Mouse (Mus musculus): ENCODE measurements at regions not wholly inside any gene's neighbourhood (a gene's known extent, or its start where the extent isn't known, plus 50 kb on each side); places are given as distances from the start of the nearest gene placed in this dataset.

GRCm38 (mm10) chr8:8562268-8562667, 98.8 kb downstream of the Efnb2 start:
- H3K4me1 ChIP-seq (ENCODE audit: control insufficient read depth, insufficient read depth, low read length), result no peaks in the 10 kb centered on the region
- WGBS, result 74% methylated on average over 7 of the region's 7 CpGs

GRCm38 (mm10) chr8:8558050-8558449, 103.0 kb downstream of the Efnb2 start:
- Histone ChIP-seq H3K4me3 (replicated peaks; ENCODE audit: low read depth, low read length) (no peak overlapping the region), H3K4me1 (ENCODE audit: control insufficient read depth, insufficient read depth, low read length) (no peaks in the 10 kb centered on the region), H3K27me3 (ENCODE audit: control insufficient read depth, insufficient read depth, low read length) (no peaks in the 10 kb centered on the region), H3K36me3 (ENCODE audit: control insufficient read depth, insufficient read depth, low read length) (no peaks in the 10 kb centered on the region), H3K27ac (replicated peaks; ENCODE audit: low read depth, low read length) (no peak overlapping the region), H3K9me3 (ENCODE audit: control insufficient read depth, low read length) (no peaks in the 10 kb centered on the region), H3K4me2 (ENCODE audit: low read length) (no peak overlapping the region), H3K9ac (replicated peaks; ENCODE audit: low read length) (no peak overlapping the region)
- no peak for ATAC-seq (ENCODE audit: low FRiP score, low TSS enrichment)
- no peak for DNase-seq
- 91% methylated on average over 7 of the region's 7 CpGs for WGBS

More at GRCm38 (mm10) chr8:8562268-8562667, 98.8 kb downstream of the Efnb2 start:
- Histone ChIP-seq H3K9ac (replicated peaks; ENCODE audit: low read length) (no peak overlapping the region), H3K27ac (replicated peaks; ENCODE audit: low read depth, low read length) (no peak overlapping the region), H3K4me3 (replicated peaks; ENCODE audit: low read depth, low read length) (no peak overlapping the region), H3K27me3 (ENCODE audit: control insufficient read depth, insufficient read depth, low read length) (peaks cover under 1% of the 10 kb centered on the region; the same call in 1 of the 2 replicates), H3K9me3 (ENCODE audit: control insufficient read depth, low read length) (no peaks in the 10 kb centered on the region), H3K4me2 (ENCODE audit: low read length) (no peak overlapping the region), H3K36me3 (ENCODE audit: control insufficient read depth, insufficient read depth, low read length) (no peaks in the 10 kb centered on the region)
- DNase-seq, result no peak
- no peak for ATAC-seq (ENCODE audit: low FRiP score, low TSS enrichment)

- H3K27ac ChIP-seq (replicated peaks; ENCODE audit: low read depth, low read length), result no peak overlapping the region
- H3K4me1 ChIP-seq (ENCODE audit: control insufficient read depth, insufficient read depth, low read length), result no peaks in the 10 kb centered on the region
- H3K9ac ChIP-seq (replicated peaks; ENCODE audit: low read length), result no peak overlapping the region
- no peaks in the 10 kb centered on the region for H3K36me3 ChIP-seq (ENCODE audit: control insufficient read depth, insufficient read depth, low read length)
- DNase-seq (no peak), ATAC-seq (ENCODE audit: low FRiP score, low TSS enrichment) (no peak)
- H3K27me3 ChIP-seq (ENCODE audit: control insufficient read depth, insufficient read depth, low read length), result no peaks in the 10 kb centered on the region
- no peaks in the 10 kb centered on the region for H3K9me3 ChIP-seq (ENCODE audit: control insufficient read depth, low read length)
- no peak overlapping the region for H3K4me3 ChIP-seq (replicated peaks; ENCODE audit: low read depth, low read length)
- H3K4me2 ChIP-seq (ENCODE audit: low read length), result no peak overlapping the region
- WGBS, result 92% methylated on average over 10 of the region's 10 CpGs
Measured at GRCm38 (mm10) chr8:8556152-8556551, 104.9 kb downstream of the Efnb2 start.

GRCm38 (mm10) chr8:8554691-8555090, 106.4 kb downstream of the Efnb2 start:
- Histone ChIP-seq H3K9ac (replicated peaks; ENCODE audit: low read length) (no peak overlapping the region), H3K4me3 (replicated peaks; ENCODE audit: low read depth, low read length) (no peak overlapping the region)

GRCm38 (mm10) chr8:8552779-8553178, 108.3 kb downstream of the Efnb2 start:
- no peak overlapping the region for H3K4me3 ChIP-seq (replicated peaks; ENCODE audit: low read depth, low read length)
- WGBS, result 60% methylated on average over 1 of the region's 1 CpGs
- 0 out of 2 replicates have a peak, but pooled peaks cover 9% of the 10 kb centered on the region for H3K9me3 ChIP-seq (ENCODE audit: control insufficient read depth, low read length)
- no peaks in the 10 kb centered on the region for H3K4me1 ChIP-seq (ENCODE audit: control insufficient read depth, insufficient read depth, low read length)
- no peak for ATAC-seq (ENCODE audit: low FRiP score, low TSS enrichment)
- no peak overlapping the region for H3K4me2 ChIP-seq (ENCODE audit: low read length)
- H3K9ac ChIP-seq (replicated peaks; ENCODE audit: low read length), result no peak overlapping the region
- H3K36me3 ChIP-seq (ENCODE audit: control insufficient read depth, insufficient read depth, low read length), result no peaks in the 10 kb centered on the region
- no peak overlapping the region for H3K27ac ChIP-seq (replicated peaks; ENCODE audit: low read depth, low read length)
- DNase-seq, result no peak
- H3K27me3 ChIP-seq (ENCODE audit: control insufficient read depth, insufficient read depth, low read length), result no peaks in the 10 kb centered on the region

More at GRCm38 (mm10) chr8:8554691-8555090, 106.4 kb downstream of the Efnb2 start:
- H3K36me3 ChIP-seq (ENCODE audit: control insufficient read depth, insufficient read depth, low read length), result no peaks in the 10 kb centered on the region
- no peaks in the 10 kb centered on the region for H3K4me1 ChIP-seq (ENCODE audit: control insufficient read depth, insufficient read depth, low read length)
- ATAC-seq (ENCODE audit: low FRiP score, low TSS enrichment), result no peak
- 92% methylated on average over 5 of the region's 5 CpGs for WGBS
- 0 out of 2 replicates have a peak, but pooled peaks cover 7% of the 10 kb centered on the region for H3K9me3 ChIP-seq (ENCODE audit: control insufficient read depth, low read length)
- no peak overlapping the region for H3K4me2 ChIP-seq (ENCODE audit: low read length)
- H3K27ac ChIP-seq (replicated peaks; ENCODE audit: low read depth, low read length), result no peak overlapping the region
- DNase-seq, result no peak
- no peaks in the 10 kb centered on the region for H3K27me3 ChIP-seq (ENCODE audit: control insufficient read depth, insufficient read depth, low read length)

GRCm38 (mm10) chr8:8536626-8537025, 124.4 kb downstream of the Efnb2 start:
- Histone ChIP-seq H3K9ac (replicated peaks; ENCODE audit: low read length) (no peak overlapping the region), H3K9me3 (ENCODE audit: control insufficient read depth, low read length) (no peaks in the 10 kb centered on the region), H3K4me1 (ENCODE audit: control insufficient read depth, insufficient read depth, low read length) (no peaks in the 10 kb centered on the region), H3K4me3 (replicated peaks; ENCODE audit: low read depth, low read length) (no peak overlapping the region), H3K27me3 (ENCODE audit: control insufficient read depth, insufficient read depth, low read length) (no peaks in the 10 kb centered on the region), H3K36me3 (ENCODE audit: control insufficient read depth, insufficient read depth, low read length) (no peaks in the 10 kb centered on the region), H3K27ac (replicated peaks; ENCODE audit: low read depth, low read length) (no peak overlapping the region), H3K4me2 (ENCODE audit: low read length) (no peak overlapping the region)
- 54% methylated on average over 5 of the region's 5 CpGs for WGBS
- DNase-seq (no peak), ATAC-seq (ENCODE audit: low FRiP score, low TSS enrichment) (no peak)

GRCm38 (mm10) chr8:8534787-8535186, 126.3 kb downstream of the Efnb2 start:
- no peak overlapping the region for H3K4me2 ChIP-seq (ENCODE audit: low read length)
- no peak overlapping the region for H3K27ac ChIP-seq (replicated peaks; ENCODE audit: low read depth, low read length)
- H3K4me1 ChIP-seq (ENCODE audit: control insufficient read depth, insufficient read depth, low read length), result no peaks in the 10 kb centered on the region
- H3K27me3 ChIP-seq (ENCODE audit: control insufficient read depth, insufficient read depth, low read length), result no peaks in the 10 kb centered on the region
- ATAC-seq (ENCODE audit: low FRiP score, low TSS enrichment) (no peak), DNase-seq (no peak)
- WGBS, result 37% methylated on average over 6 of the region's 6 CpGs
- H3K36me3 ChIP-seq (ENCODE audit: control insufficient read depth, insufficient read depth, low read length), result no peaks in the 10 kb centered on the region
- H3K4me3 ChIP-seq (replicated peaks; ENCODE audit: low read depth, low read length), result no peak overlapping the region
- no peak overlapping the region for H3K9ac ChIP-seq (replicated peaks; ENCODE audit: low read length)
- H3K9me3 ChIP-seq (ENCODE audit: control insufficient read depth, low read length), result no peaks in the 10 kb centered on the region

- H3K9ac ChIP-seq (replicated peaks; ENCODE audit: low read length), result no peak overlapping the region
- WGBS, result 83% methylated on average over 5 of the region's 5 CpGs
- no peak overlapping the region for H3K27ac ChIP-seq (replicated peaks; ENCODE audit: low read depth, low read length)
- DNase-seq (no peak), ATAC-seq (ENCODE audit: low FRiP score, low TSS enrichment) (no peak)
- no peaks in the 10 kb centered on the region for H3K4me1 ChIP-seq (ENCODE audit: control insufficient read depth, insufficient read depth, low read length)
- no peak overlapping the region for H3K4me3 ChIP-seq (replicated peaks; ENCODE audit: low read depth, low read length)
- no peak overlapping the region for H3K4me2 ChIP-seq (ENCODE audit: low read length)
- H3K9me3 ChIP-seq (ENCODE audit: control insufficient read depth, low read length), result no peaks in the 10 kb centered on the region
- no peaks in the 10 kb centered on the region for H3K36me3 ChIP-seq (ENCODE audit: control insufficient read depth, insufficient read depth, low read length)
- H3K27me3 ChIP-seq (ENCODE audit: control insufficient read depth, insufficient read depth, low read length), result no peaks in the 10 kb centered on the region
Measured at GRCm38 (mm10) chr8:8532907-8533306, 128.1 kb downstream of the Efnb2 start.

- no peaks in the 10 kb centered on the region for H3K27me3 ChIP-seq (ENCODE audit: control insufficient read depth, insufficient read depth, low read length)
- no peak overlapping the region for H3K9ac ChIP-seq (replicated peaks; ENCODE audit: low read length)
- WGBS, result 74% methylated on average over 5 of the region's 5 CpGs
- no peaks in the 10 kb centered on the region for H3K36me3 ChIP-seq (ENCODE audit: control insufficient read depth, insufficient read depth, low read length)
- H3K4me2 ChIP-seq (ENCODE audit: low read length), result no peak overlapping the region
- ATAC-seq (ENCODE audit: low FRiP score, low TSS enrichment), result no peak
- H3K4me3 ChIP-seq (replicated peaks; ENCODE audit: low read depth, low read length), result no peak overlapping the region
- DNase-seq, result no peak
- H3K27ac ChIP-seq (replicated peaks; ENCODE audit: low read depth, low read length), result no peak overlapping the region
- H3K9me3 ChIP-seq (ENCODE audit: control insufficient read depth, low read length), result no peaks in the 10 kb centered on the region
- H3K4me1 ChIP-seq (ENCODE audit: control insufficient read depth, insufficient read depth, low read length), result no peaks in the 10 kb centered on the region
Measured at GRCm38 (mm10) chr8:8530540-8530939, 130.5 kb downstream of the Efnb2 start.
